Mouse (Mus musculus): ENCODE data around the gene Smpdl3a. TPM values are rescaled to one million over a fixed set of nuclear protein-coding genes. Genes with fewer than 3 reads are reported as not detected.

The Smpdl3a gene
- polyA plus RNA-seq, 1 experiment from 2014 or later: 9.2 TPM

- H3K9me3 ChIP-seq (ENCODE audit: control insufficient read depth, low read length): no peaks in the 10 kb centered on the region
- 100% methylated on average over 1 of the region's 1 CpGs for WGBS
- no peaks in the 10 kb centered on the region for H3K4me1 ChIP-seq (replicated peaks; ENCODE audit: control insufficient read depth, insufficient read depth, low read length)
- H3K4me3 ChIP-seq (ENCODE audit: low read depth, low read length): no peak overlapping the region
- no peaks in the 10 kb centered on the region for H3K36me3 ChIP-seq (ENCODE audit: control insufficient read depth, insufficient read depth, low read length)
- H3K27ac ChIP-seq (ENCODE audit: low read depth, low read length): no peak overlapping the region
- ATAC-seq (replicated peaks; ENCODE audit: low FRiP score) (no peak), DNase-seq (ENCODE audit: low spot score) (no peak)
- no peak overlapping the region for H3K9ac ChIP-seq (ENCODE audit: low read length)
- H3K27me3 ChIP-seq (ENCODE audit: control insufficient read depth, insufficient read depth, low read length): no peaks in the 10 kb centered on the region
- H3K4me2 ChIP-seq (ENCODE audit: low read depth, low read length, severe bottlenecking): no peak overlapping the region
These were observed 41.0 kb downstream of the Smpdl3a start for GRCm38 (mm10) chr10:57835094-57835493.

GRCm38 (mm10) chr10:57835982-57836381 lies 41.8 kb downstream of the Smpdl3a start:
- Histone ChIP-seq H3K4me1 (replicated peaks; ENCODE audit: control insufficient read depth, insufficient read depth, low read length) (no peaks in the 10 kb centered on the region), H3K4me2 (ENCODE audit: low read depth, low read length, severe bottlenecking) (no peak overlapping the region), H3K4me3 (ENCODE audit: low read depth, low read length) (no peak overlapping the region), H3K36me3 (ENCODE audit: control insufficient read depth, insufficient read depth, low read length) (no peaks in the 10 kb centered on the region), H3K27ac (ENCODE audit: low read depth, low read length) (no peak overlapping the region), H3K27me3 (ENCODE audit: control insufficient read depth, insufficient read depth, low read length) (no peaks in the 10 kb centered on the region), H3K9ac (ENCODE audit: low read length) (no peak overlapping the region), H3K9me3 (ENCODE audit: control insufficient read depth, low read length) (no peaks in the 10 kb centered on the region)
- no peak for ATAC-seq (replicated peaks; ENCODE audit: low FRiP score)
- no peak for DNase-seq (ENCODE audit: low spot score)

- DNase-seq (ENCODE audit: low spot score) (peak; percentile 67), ATAC-seq (replicated peaks; ENCODE audit: low FRiP score) (peak; percentile 66)
- Histone ChIP-seq H3K4me2 (ENCODE audit: low read depth, low read length, severe bottlenecking) (no peak overlapping the region), H3K27me3 (ENCODE audit: control insufficient read depth, insufficient read depth, low read length) (no peaks in the 10 kb centered on the region), H3K27ac (ENCODE audit: low read depth, low read length) (no peak overlapping the region), H3K4me1 (replicated peaks; ENCODE audit: control insufficient read depth, insufficient read depth, low read length) (0 out of 2 replicates have a peak, but pooled peaks cover 2% of the 10 kb centered on the region), H3K9ac (ENCODE audit: low read length) (no peak overlapping the region), H3K9me3 (ENCODE audit: control insufficient read depth, low read length) (no peaks in the 10 kb centered on the region), H3K4me3 (ENCODE audit: low read depth, low read length) (no peak overlapping the region), H3K36me3 (ENCODE audit: control insufficient read depth, insufficient read depth, low read length) (no peaks in the 10 kb centered on the region)
- 41% methylated on average over 8 of the region's 8 CpGs for WGBS
These were observed 47.7 kb downstream of the Smpdl3a start for GRCm38 (mm10) chr10:57841638-57842509.

- H3K27me3 ChIP-seq (ENCODE audit: control insufficient read depth, insufficient read depth, low read length): no peaks in the 10 kb centered on the region
- H3K27ac ChIP-seq (ENCODE audit: low read depth, low read length): no peak overlapping the region
- DNase-seq (ENCODE audit: low spot score) (peak; percentile 55), ATAC-seq (replicated peaks; ENCODE audit: low FRiP score) (peak; percentile 85)
- no peak overlapping the region for H3K4me2 ChIP-seq (ENCODE audit: low read depth, low read length, severe bottlenecking)
- no peak overlapping the region for H3K4me3 ChIP-seq (ENCODE audit: low read depth, low read length)
- no peaks in the 10 kb centered on the region for H3K9me3 ChIP-seq (ENCODE audit: control insufficient read depth, low read length)
- 58% methylated on average over 6 of the region's 6 CpGs for WGBS
- H3K9ac ChIP-seq (ENCODE audit: low read length): no peak overlapping the region; the same call in 1 of the 2 replicates
- H3K4me1 ChIP-seq (replicated peaks; ENCODE audit: control insufficient read depth, insufficient read depth, low read length): peaks cover 2% of the 10 kb centered on the region; the same call in 1 of the 2 replicates
- H3K36me3 ChIP-seq (ENCODE audit: control insufficient read depth, insufficient read depth, low read length): no peaks in the 10 kb centered on the region
These were observed 54.0 kb downstream of the Smpdl3a start for GRCm38 (mm10) chr10:57847916-57848682.

Other genes starting within 250 kb of the Smpdl3a start
- gene Pkib, start 162.4 kb upstream of the Smpdl3a start, polyA plus RNA-seq (2014; fragmentation: Nextera tagmentation; extraction: Ambion mirVana): 2.1 and 2.2 TPM in 2 replicates
- 595 and 640 TPM in 2 replicates for gene Fabp7, start 9.5 kb upstream of the Smpdl3a start, polyA plus RNA-seq (2014; fragmentation: Nextera tagmentation; extraction: Ambion mirVana)